Mouse (Mus musculus) MEL (cell line): Measurements from ENCODE around the gene Schip1.

Experiments
- CHD2 ChIP-seq: IDR thresholded peaks from 2 replicates; pipeline ENCODE4 v1.6.1; 2011; ENCODE audit warnings: low read length, improper control_type of control experiment
- CTCF ChIP-seq, 3 experiments: IDR thresholded peaks in 2 of 3; conservative IDR thresholded peaks in 1 of 3; 2 replicates each; pipeline ENCODE4 v1.5.1; 2011 to 2012; ENCODE audit warnings: low read length in 3 of 3, low read depth in 2 of 3, mild to moderate bottlenecking in 2 of 3, improper control_type of control experiment in 1 of 3, inconsistent platforms in 1 of 3, mixed read lengths in 1 of 3, moderate library complexity in 1 of 3; ENCODE audit not compliant: control insufficient read depth in 1 of 3, insufficient read depth in 1 of 3, poor library complexity in 1 of 3, severe bottlenecking in 1 of 3
- E2F4 ChIP-seq: IDR thresholded peaks from 2 replicates; pipeline ENCODE4 v1.6.1; 2011; ENCODE audit warnings: low read depth, low read length, improper control_type of control experiment, borderline replicate concordance
- EP300 ChIP-seq, 2 experiments: IDR thresholded peaks; 2 replicates each; pipeline ENCODE4 v1.6.1; 2011; ENCODE audit warnings: improper control_type of control experiment in 2 of 2, low read length in 2 of 2, low read depth in 1 of 2, mild to moderate bottlenecking in 1 of 2
- GATA1 ChIP-seq: IDR thresholded peaks from 2 replicates; pipeline ENCODE4 v1.6.1; 2011; ENCODE audit warnings: low read depth, low read length, improper control_type of control experiment
- MAX ChIP-seq: IDR thresholded peaks from 2 replicates; pipeline ENCODE4 v1.6.1; 2011; ENCODE audit warnings: low read length, improper control_type of control experiment
- NRF1 ChIP-seq: IDR thresholded peaks from 2 replicates; pipeline ENCODE4 v1.6.1; 2014; ENCODE audit warnings: low read depth, mild to moderate bottlenecking, inconsistent platforms, low read length, improper control_type of control experiment, moderate library complexity; ENCODE audit not compliant: poor library complexity, insufficient read depth, severe bottlenecking
- POLR2A ChIP-seq, 2 experiments: IDR thresholded peaks; 2 replicates each; pipeline ENCODE4 v1.6.1; 2011 to 2012; ENCODE audit warnings: low read length in 2 of 2, mild to moderate bottlenecking in 2 of 2, control low read depth in 1 of 2, improper control_type of control experiment in 1 of 2, low read depth in 1 of 2, moderate library complexity in 1 of 2; ENCODE audit not compliant: control insufficient read depth in 1 of 2, insufficient read depth in 1 of 2, poor library complexity in 1 of 2
- TAL1 ChIP-seq: IDR thresholded peaks from 2 replicates; pipeline ENCODE4 v1.6.1; 2012; ENCODE audit warnings: mild to moderate bottlenecking, inconsistent platforms, low read length, moderate library complexity, mixed read lengths
- TCF12 ChIP-seq: IDR thresholded peaks from 2 replicates; pipeline ENCODE4 v1.6.1; 2014; ENCODE audit warnings: low read depth, mild to moderate bottlenecking, inconsistent platforms, low read length, improper control_type of control experiment, moderate library complexity
- USF1 ChIP-seq: IDR thresholded peaks from 2 replicates; pipeline ENCODE4 v1.6.1; 2014; ENCODE audit warnings: low read depth, mild to moderate bottlenecking, inconsistent platforms, low read length, improper control_type of control experiment, moderate library complexity
- USF2 ChIP-seq, 2 experiments: IDR thresholded peaks; 2 replicates each; pipeline ENCODE4 v1.6.1; 2011 to 2012; ENCODE audit warnings: improper control_type of control experiment in 2 of 2, low read length in 2 of 2, borderline replicate concordance in 1 of 2, inconsistent platforms in 1 of 2, low read depth in 1 of 2, mild to moderate bottlenecking in 1 of 2; ENCODE audit not compliant: insufficient read depth in 1 of 2
- ZC3H11A ChIP-seq: IDR thresholded peaks from 2 replicates; pipeline ENCODE4 v1.6.1; 2012; ENCODE audit warnings: low read depth, mild to moderate bottlenecking, inconsistent platforms, low read length, improper control_type of control experiment
- ZMIZ1 ChIP-seq: IDR thresholded peaks from 2 replicates; pipeline ENCODE4 v1.6.1; 2012; ENCODE audit warnings: low read depth, mild to moderate bottlenecking, inconsistent platforms, low read length, improper control_type of control experiment, moderate library complexity

DNA sequence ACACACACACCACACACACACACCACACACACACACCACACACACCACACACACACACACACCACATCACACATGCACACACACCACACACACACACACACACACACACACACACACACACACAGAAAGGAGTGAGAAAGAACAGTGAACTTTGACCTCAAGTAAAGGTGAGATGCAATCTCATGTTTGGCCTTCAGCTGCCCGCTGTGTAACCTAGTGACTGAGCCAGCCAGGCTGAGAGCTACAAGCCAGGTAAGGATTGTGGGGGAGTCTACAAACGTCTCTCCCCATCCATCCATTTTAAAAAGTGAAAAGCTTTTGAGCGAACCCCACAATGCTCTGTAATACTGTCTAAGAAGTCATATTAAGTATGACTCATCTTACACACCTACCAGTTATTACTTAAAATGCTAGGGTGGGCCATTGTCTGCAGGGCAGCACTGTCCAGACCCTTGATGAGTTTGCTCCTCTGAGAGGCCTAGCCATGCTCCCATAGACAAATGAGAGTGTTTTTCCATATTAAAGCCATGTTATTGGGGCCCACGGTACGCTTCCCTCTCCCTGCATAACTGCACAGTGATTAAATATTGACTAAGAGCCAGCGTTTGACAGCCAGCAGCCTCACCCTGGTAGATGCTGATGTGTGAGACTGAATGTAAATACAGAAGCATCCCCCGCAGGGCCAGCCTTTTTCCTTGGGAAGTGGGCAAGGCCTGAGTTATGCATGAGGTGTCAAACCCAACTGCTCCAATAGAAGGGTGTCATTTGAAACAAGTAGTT lies 448.9 kb downstream of the Schip1 start:
- TF ChIP-seq CHD2 = no peak
- TF ChIP-seq CTCF (IDR thresholded peaks at IDR 0.05 in 2 of 3, conservative IDR thresholded peaks at IDR 0.05 in 1 of 3; ENCODE audit: control insufficient read depth in 1 of 3, insufficient read depth in 1 of 3, low read depth in 2 of 3, low read length in 3 of 3, poor library complexity in 1 of 3, severe bottlenecking in 1 of 3) = no peak
- TF ChIP-seq EP300 (IDR thresholded peaks at IDR 0.05; ENCODE audit: low read depth in 1 of 2, low read length in 2 of 2) = no peak
- no peak for TF ChIP-seq GATA1
- TF ChIP-seq ZMIZ1 = no peak
- no peak for TF ChIP-seq POLR2A (IDR thresholded peaks at IDR 0.05; ENCODE audit: control insufficient read depth in 1 of 2, insufficient read depth in 1 of 2, low read depth in 1 of 2, low read length in 2 of 2, poor library complexity in 1 of 2)
- TF ChIP-seq ZC3H11A = no peak
- no peak for TF ChIP-seq TAL1
- no peak for TF ChIP-seq USF1
- TF ChIP-seq USF2 (IDR thresholded peaks at IDR 0.05; ENCODE audit: borderline replicate concordance in 1 of 2, insufficient read depth in 1 of 2, low read depth in 1 of 2, low read length in 2 of 2) = no peak
- no peak for TF ChIP-seq NRF1
- TF ChIP-seq E2F4 = no peak
- TF ChIP-seq TCF12 = no peak
- TF ChIP-seq MAX = no peak
